Mouse (Mus musculus) B cell, adult 2 months (primary cell): ENCODE results near the gene Fhl5.
"Not testable (repeated sequence)": the region's sequence is repeated elsewhere in the genome, so short reads cannot be mapped to it uniquely, and the experiment has no call there.

Source experiments
- DNase-seq, 2 experiments: peaks; one replicate each; pipeline ENCODE4 v3.0.0; 2022

The Fhl5 gene

GRCm38 (mm10) chr4:25242776-25243175, at the start of gene Fhl5:
TSS of gene Fhl5 (minus strand) at chr4:25242876.
- DNase-seq = no peak

- not testable (repeated sequence) for DNase-seq
Observed at GRCm38 (mm10) chr4:25285002-25285401, 42.3 kb upstream of the Fhl5 start.

- DNase-seq = peak; percentile 87 to 89
Observed at GRCm38 (mm10) chr4:25281671-25282038, 39.0 kb upstream of the Fhl5 start, which contains the start of gene Ufl1. TSS of gene Ufl1 (minus strand) at chr4:25281821.

GRCm38 (mm10) chr4:25280938-25281670, 38.4 kb upstream of the Fhl5 start:
- DNase-seq = no peak

- DNase-seq = peak in 1 of 2 experiments; percentile 2
Observed at GRCm38 (mm10) chr4:25272861-25273627, 30.4 kb upstream of the Fhl5 start.

GRCm38 (mm10) chr4:25271926-25272325, 29.2 kb upstream of the Fhl5 start:
- DNase-seq = no peak

GRCm38 (mm10) chr4:25267144-25267543, 24.5 kb upstream of the Fhl5 start:
- DNase-seq = no peak

- DNase-seq = no peak
Observed at GRCm38 (mm10) chr4:25257822-25258398, 15.2 kb upstream of the Fhl5 start.

- DNase-seq = not testable (repeated sequence)
Observed at GRCm38 (mm10) chr4:25235663-25236062, 7.0 kb downstream of the Fhl5 start.

- not testable (repeated sequence) for DNase-seq
Observed at GRCm38 (mm10) chr4:25233767-25234166, 8.9 kb downstream of the Fhl5 start.

- DNase-seq = no peak
Observed at GRCm38 (mm10) chr4:25232546-25232945, 10.1 kb downstream of the Fhl5 start.

- DNase-seq = no peak
Observed at GRCm38 (mm10) chr4:25227527-25227926, 15.1 kb downstream of the Fhl5 start.

- no peak for DNase-seq
Observed at GRCm38 (mm10) chr4:25221927-25222326, 20.7 kb downstream of the Fhl5 start.

- DNase-seq = no peak
Observed at GRCm38 (mm10) chr4:25213451-25213850, 29.2 kb downstream of the Fhl5 start.

GRCm38 (mm10) chr4:25206166-25206565, 36.5 kb downstream of the Fhl5 start:
- DNase-seq = no peak

GRCm38 (mm10) chr4:25197310-25197709, 45.4 kb downstream of the Fhl5 start:
- no peak for DNase-seq

- no peak for DNase-seq
Observed at GRCm38 (mm10) chr4:25179617-25180208, 63.0 kb downstream of the Fhl5 start.
